Mouse (Mus musculus): Measurements from ENCODE around the gene Dpep2nb. TPM values are rescaled to one million over a fixed set of nuclear protein-coding genes. Genes with fewer than 3 reads are reported as not detected.

The Dpep2nb gene
- polyA plus RNA-seq, 1 experiment, result not detected

- H3K36me3 ChIP-seq (ENCODE audit: control insufficient read depth, insufficient read depth, low read length), result peaks cover 2% of the 10 kb centered on the region
- no peak for TF ChIP-seq CTCF (IDR thresholded peaks at IDR 0.05; ENCODE audit: extremely low read depth, insufficient read length, insufficient replicate concordance, low read depth, low read length)
- no peak for TF ChIP-seq POLR2A (IDR thresholded peaks at IDR 0.05; ENCODE audit: low read depth, low read length)
- WGBS, result 40% methylated on average over 10 of the region's 10 CpGs
- no peak overlapping the region for H3K4me3 ChIP-seq (ENCODE audit: low read depth, low read length)
- 0 out of 2 replicates have a peak, but pooled peaks cover 2% of the 10 kb centered on the region for H3K4me1 ChIP-seq (ENCODE audit: control insufficient read depth, insufficient read depth, insufficient read length, low read length)
- no peak overlapping the region for H3K27ac ChIP-seq (ENCODE audit: insufficient read depth, low read depth, low read length)
- no peaks in the 10 kb centered on the region for H3K27me3 ChIP-seq (ENCODE audit: control insufficient read depth, insufficient read depth, low read length)
Observed at GRCm38 (mm10) chr8:105949350-105949749, 56.4 kb downstream of the Dpep2nb start.

Other genes with a start within 250 kb of the Dpep2nb start
- 4.9 and 8.3 TPM in 2 replicates for gene Gfod2, start 247.3 kb downstream of the Dpep2nb start, polyA plus RNA-seq (2012; rRNA removed)
- 9.5 and 15.3 TPM in 2 replicates for gene Ranbp10, start 178.6 kb downstream of the Dpep2nb start, polyA plus RNA-seq (2012; rRNA removed)
- not detected in 2 replicates for gene Tsnaxip1, start 178.2 kb downstream of the Dpep2nb start, polyA plus RNA-seq (2012; rRNA removed)
- gene Cenpt, start 152.7 kb downstream of the Dpep2nb start, polyA plus RNA-seq (2012; rRNA removed), result 5.6 and 9.7 TPM in 2 replicates
- 24.1 and 39.4 TPM in 2 replicates for gene Thap11, start 150.8 kb downstream of the Dpep2nb start, polyA plus RNA-seq (2012; rRNA removed)
- gene Nutf2, start 145.4 kb downstream of the Dpep2nb start, polyA plus RNA-seq (2012; rRNA removed), result 11.5 and 15.3 TPM in 2 replicates
- gene Edc4, start 125.1 kb downstream of the Dpep2nb start, polyA plus RNA-seq (2012; rRNA removed), result 35.3 and 55.8 TPM in 2 replicates
- gene Nrn1l, start 112.4 kb downstream of the Dpep2nb start, polyA plus RNA-seq (2012; rRNA removed), result 0.74 and 3.9 TPM in 2 replicates
- gene Pskh1, start 105.5 kb downstream of the Dpep2nb start, polyA plus RNA-seq (2012; rRNA removed), result 10.2 and 20.2 TPM in 2 replicates
- 32.5 and 17,898 TPM in 2 replicates for gene Ctrl, start 72.1 kb downstream of the Dpep2nb start, polyA plus RNA-seq (2012; rRNA removed)
- gene Psmb10, start 67.5 kb downstream of the Dpep2nb start, polyA plus RNA-seq (2012; rRNA removed), result 503 and 1,032 TPM in 2 replicates
- 0.72 and 2.6 TPM in 2 replicates for gene Lcat, start 62.6 kb downstream of the Dpep2nb start, polyA plus RNA-seq (2012; rRNA removed)
- gene Slc12a4, start 39.9 kb downstream of the Dpep2nb start, polyA plus RNA-seq (2012; rRNA removed), result 6.8 and 8.9 TPM in 2 replicates
- 0.05 and 0.06 TPM in 2 replicates for gene Dpep3, start 26.5 kb downstream of the Dpep2nb start, polyA plus RNA-seq (2012; rRNA removed)
- 2.5 and 5.2 TPM in 2 replicates for gene Dus2, start 14.6 kb downstream of the Dpep2nb start, polyA plus RNA-seq (2012; rRNA removed)
- gene Ddx28, start 5.9 kb upstream of the Dpep2nb start, polyA plus RNA-seq (2012; rRNA removed), result 5.2 and 6.6 TPM in 2 replicates
- gene Nfatc3, start 52.9 kb upstream of the Dpep2nb start, polyA plus RNA-seq (2012; rRNA removed), result 7.0 and 17.0 TPM in 2 replicates
- gene Esrp2, start 131.0 kb upstream of the Dpep2nb start, polyA plus RNA-seq (2012; rRNA removed), result 27.5 and 30.9 TPM in 2 replicates
- 2.6 and 2.8 TPM in 2 replicates for gene Pla2g15, start 144.4 kb upstream of the Dpep2nb start, polyA plus RNA-seq (2012; rRNA removed)
- gene Slc7a6, start 162.9 kb upstream of the Dpep2nb start, polyA plus RNA-seq (2012; rRNA removed), result 5.3 and 6.2 TPM in 2 replicates
- 16.1 and 17.6 TPM in 2 replicates for gene Slc7a6os, start 205.0 kb upstream of the Dpep2nb start, polyA plus RNA-seq (2012; rRNA removed)
- 7.8 and 11.9 TPM in 2 replicates for gene Prmt7, start 205.0 kb upstream of the Dpep2nb start, polyA plus RNA-seq (2012; rRNA removed)